Mouse (Mus musculus) lung, adult 18-20 months (tissue): ENCODE measurements around the gene Ccr6.

Experiments used
- DNase-seq, 2 experiments: peaks; one replicate each; pipeline ENCODE4 v3.0.0; 2022; ENCODE audit warnings: mixed read lengths in 2 of 2

The Ccr6 gene

GRCm38 (mm10) chr17:8235743-8236142, at the start of gene Ccr6:
TSS of gene Ccr6 (plus strand) at chr17:8236043.
- no peak for DNase-seq

- no peak for DNase-seq
Measured at GRCm38 (mm10) chr17:8193678-8194077, 42.2 kb upstream of the Ccr6 start.

DNA sequence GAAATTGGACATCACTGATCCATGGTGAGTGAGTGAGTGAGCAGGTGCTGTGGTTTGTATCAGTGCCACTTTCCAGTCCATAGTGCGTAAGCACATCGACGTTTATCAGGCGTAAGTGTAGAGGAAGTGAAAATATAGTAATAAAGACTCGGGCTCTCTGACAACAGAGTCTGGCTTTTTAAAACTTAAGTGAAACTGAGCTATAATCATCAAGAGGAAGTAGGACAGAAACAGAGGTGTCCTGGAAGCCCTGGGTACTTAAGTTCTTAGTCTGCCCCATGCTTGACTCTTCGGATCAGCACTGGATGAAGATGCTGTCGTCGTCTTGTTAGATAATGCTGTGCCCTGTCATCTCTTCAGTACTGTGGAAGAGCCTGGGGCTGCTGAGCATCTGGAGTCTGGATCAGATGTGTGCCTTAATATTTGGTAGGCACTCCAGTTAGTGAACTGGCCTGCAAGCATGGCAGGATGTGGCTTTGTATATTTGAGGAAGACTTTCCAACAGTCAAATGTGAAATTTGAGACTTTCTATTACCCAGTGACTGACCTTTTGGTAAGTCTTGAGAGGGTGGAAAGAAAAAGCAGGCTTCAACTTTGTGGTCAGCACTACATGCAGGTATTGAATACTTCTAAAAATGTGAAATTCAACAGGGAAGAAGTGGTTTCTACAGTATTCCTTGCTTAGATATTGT, 40.0 kb upstream of the Ccr6 start:
- peak in 1 of 2 experiments; percentile 14 for DNase-seq

- no peak for DNase-seq
Measured at GRCm38 (mm10) chr17:8197652-8198051, 38.2 kb upstream of the Ccr6 start.

DNA sequence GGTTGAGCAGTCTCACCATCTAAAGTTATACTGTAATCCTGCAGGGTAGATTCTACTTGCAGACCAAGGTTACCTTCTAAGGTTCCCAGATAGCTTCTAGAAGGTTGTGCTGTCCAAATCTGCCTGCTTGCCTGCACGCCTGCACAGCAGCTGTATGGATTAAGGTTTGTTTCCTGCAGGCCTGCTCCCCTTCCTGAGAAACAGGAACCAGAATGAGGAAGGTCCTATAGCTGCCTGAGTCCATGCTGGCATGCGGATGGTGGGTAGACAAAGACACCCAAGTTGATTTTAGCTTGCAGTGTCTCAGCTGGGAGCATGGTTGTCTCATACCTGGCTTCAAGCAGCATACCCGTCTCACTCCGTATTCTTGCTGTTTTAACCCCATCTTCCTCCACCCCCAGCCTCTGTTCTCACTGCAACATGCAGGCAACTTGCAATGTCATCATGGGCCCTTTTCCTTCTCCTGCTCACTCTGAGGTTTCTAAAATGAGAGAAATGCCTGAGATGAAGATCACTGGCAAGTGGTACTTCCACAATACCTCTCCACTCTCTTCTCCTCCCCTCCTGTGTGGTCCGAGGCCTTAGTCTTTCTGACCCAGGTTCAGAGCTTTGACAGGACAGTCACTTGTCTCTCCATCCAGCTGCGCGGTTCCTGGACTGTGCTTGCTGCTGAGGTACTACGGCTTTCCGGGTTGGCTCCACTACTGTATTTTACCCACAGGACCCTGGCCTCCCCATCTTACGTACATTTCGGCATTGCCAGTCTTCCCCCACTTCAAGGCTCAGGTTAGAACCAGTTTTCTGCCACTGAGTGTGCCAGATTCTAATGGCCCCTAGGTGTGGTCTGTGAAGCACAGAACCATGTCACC, 36.5 kb upstream of the Ccr6 start:
- DNase-seq = no peak

GRCm38 (mm10) chr17:8199936-8200330, 35.9 kb upstream of the Ccr6 start:
- no peak for DNase-seq

GRCm38 (mm10) chr17:8203487-8203886, 32.4 kb upstream of the Ccr6 start:
- DNase-seq = no peak

DNA sequence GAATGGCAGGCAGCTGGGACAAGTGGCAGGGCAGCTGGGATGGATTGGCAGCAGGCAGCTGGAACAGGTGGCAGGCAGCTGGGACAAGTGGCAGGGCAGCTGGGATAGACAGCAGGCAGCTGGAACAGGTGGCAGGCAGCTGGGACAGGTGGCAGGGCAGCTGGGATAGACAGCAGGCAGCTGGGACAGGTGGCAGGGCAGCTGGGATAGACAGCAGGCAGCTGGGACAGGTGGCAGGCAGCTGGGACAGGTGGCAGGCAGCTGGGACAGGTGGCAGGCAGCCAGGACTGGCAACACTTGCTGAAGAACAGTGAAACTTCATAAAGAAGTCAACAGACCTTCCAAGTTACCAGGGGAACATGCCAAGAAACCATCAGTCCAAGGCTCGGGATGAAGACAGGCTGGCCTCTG, 30.6 kb upstream of the Ccr6 start:
- peak in 1 of 2 experiments; percentile 30 for DNase-seq

GRCm38 (mm10) chr17:8206691-8207090, 29.2 kb upstream of the Ccr6 start:
- DNase-seq = no peak

DNA sequence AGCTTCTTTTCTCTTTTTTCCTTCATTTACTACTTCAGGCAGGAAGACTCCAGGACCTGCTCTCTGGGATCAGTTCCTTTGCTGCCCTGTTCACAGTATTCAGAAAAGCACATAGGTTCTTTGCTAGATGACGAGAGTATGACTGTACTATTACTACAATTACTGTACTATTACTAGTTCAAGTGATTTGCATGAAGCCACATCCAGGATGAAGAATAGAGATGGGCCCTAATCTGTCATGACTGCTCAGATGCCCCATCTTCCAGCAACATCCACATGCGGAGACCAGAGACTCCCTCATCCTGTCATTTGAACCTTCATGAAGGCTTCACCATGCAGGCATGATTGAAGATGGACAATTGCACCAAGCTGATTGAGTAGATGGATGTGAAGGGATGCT, 26.1 kb upstream of the Ccr6 start:
- DNase-seq = no peak

GRCm38 (mm10) chr17:8210170-8210569, 25.7 kb upstream of the Ccr6 start:
- DNase-seq = no peak

DNA sequence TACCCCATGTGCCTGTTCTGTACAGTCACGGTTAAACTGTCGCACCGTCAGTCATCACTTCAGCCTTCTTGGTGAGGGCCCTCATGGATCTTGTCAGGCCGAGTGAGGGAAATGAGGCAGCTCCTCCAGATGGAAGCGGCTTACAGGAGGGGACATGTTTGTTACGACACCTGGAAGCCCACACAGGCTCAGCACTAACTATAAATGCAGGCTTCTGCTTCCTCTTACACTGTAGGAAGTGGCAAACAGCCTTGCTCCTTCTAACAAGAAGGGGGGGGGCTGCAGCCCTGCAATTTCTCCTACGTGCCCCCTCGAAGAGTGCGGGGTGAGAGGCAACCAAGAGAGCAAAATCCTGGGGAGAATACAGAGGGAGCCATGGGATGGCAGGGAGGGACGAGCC, 25.2 kb upstream of the Ccr6 start:
- DNase-seq = no peak

DNA sequence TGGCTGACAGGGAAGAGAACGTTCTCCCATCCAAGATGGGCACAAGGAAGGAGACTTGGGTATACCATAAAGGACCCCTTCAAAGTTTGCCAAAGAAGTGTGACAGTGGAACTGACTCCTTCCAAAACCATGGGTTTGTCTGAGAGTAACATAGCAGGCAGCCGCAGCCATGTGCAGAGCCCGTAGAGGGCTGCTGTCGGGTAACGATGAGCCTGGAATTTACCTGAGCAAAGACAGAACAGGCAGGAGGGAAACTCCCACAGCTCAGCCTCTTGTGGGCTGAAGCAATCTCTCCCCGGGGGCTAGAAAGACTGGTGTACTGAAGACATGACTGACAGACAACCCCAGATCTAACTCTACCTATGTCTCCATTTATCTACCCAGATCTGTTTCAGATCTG, 24.4 kb upstream of the Ccr6 start:
- no peak for DNase-seq

DNA sequence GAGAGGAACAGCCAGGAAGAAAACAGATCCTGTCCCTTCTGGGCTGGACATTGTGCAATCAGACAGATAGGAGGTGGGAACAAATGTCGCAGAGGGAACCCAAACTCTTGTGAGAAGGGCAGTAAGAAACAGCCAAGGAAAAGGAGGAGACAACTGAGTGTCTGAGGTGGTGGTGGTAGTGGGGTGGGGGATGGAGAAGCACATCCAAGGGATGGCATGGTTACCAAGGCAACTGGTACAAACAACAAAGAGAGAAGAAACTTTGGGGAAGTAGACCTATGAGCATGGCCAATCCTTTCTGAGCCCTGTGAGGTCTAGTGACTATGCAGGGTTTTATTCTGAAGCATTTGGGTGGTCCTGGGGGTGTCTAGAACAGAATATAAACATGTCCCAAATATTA, 21.5 kb upstream of the Ccr6 start:
- DNase-seq = no peak

DNA sequence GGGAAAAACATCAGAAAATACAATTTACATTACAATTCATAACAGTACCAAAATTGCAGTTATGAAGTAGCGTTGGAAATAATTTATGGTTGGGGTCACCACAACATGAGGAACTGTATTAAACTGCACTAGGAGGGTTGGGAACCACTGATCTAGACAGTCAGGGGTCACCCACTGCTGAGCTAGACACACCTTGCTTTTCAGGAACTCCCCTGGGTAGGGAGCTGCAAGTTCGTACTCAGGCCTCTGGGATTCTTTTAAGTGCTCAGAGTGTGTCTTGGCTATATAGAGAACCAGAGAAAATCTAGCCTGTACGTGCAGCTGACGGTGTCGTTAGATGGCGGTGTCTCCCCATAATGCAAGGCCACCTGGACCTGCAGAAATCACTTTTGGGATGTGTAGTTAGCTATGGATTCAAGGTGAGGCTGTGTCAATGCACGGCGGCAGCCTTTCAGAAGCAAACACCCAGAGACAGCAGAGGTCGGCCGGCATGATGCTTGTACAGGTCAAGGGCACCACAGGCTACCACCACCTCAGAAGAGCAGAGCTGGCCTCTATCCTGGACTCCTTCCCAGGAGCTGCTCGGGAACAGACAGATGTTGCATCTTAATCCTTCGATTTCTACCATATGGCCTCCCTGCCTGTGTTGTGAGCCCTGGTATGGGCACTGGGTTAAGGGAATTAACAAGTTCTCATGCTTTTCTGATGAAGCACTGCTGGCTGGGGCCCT, 20.7 kb upstream of the Ccr6 start:
- no peak for DNase-seq

DNA sequence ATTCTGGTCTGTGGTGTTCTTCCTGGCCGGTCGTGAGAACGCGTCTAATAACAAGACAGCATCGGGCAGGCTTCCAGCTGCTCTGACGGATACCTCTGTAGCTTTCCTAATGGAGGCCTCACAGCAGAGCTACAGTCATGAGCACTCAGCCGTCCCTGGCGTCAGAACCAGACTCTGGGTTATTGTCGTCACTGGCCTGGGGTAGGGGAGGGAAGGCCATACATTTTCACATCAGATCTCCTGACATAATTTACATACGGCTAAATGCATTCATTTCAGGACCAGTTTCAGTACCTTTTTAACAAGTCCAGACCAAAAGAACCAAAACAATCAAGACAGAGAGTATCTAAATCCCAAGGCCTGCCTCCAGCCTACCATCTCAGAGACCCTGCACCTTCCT, 12.6 kb upstream of the Ccr6 start:
- DNase-seq = no peak

DNA sequence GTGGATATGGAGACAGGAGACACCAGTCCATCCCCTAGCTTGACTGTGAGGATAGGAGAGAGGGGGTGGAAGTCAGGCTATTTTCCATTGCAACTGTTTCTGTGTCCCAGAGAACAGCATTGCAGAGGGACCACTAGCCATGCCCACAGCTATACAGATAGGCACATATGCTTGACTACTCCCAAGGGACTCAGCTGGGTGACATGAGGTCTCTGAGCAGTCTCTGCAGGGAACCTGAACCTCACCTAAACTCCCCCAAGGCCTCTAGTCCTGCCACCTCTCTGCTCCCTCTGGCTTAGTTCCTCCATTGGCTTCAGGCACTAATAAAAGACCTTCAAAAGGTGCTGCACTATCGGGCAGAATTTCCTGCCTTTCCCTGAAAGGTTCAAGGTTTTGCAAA, 11.8 kb upstream of the Ccr6 start:
- no peak for DNase-seq

GRCm38 (mm10) chr17:8225166-8225565, 10.7 kb upstream of the Ccr6 start:
- DNase-seq = no peak

DNA sequence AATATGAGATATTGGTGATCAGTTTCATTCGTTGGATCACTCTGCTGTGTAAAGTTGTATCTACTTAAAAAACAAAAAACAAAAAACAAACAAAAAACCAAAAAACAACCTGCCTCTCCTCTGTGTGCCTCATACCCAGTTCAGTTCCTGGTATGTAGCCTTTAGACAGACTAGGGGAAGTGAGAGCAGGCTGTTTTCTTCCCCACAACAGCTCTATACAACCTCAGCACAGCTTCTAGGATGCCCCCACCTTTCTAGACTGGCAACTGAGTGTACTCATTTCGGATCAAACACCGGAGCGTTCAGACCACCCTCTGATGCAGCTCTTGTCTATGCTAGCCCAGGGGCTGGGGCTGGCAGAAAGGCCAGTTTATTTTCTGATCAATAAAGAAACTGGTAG, 10.1 kb upstream of the Ccr6 start:
- DNase-seq = no peak

GRCm38 (mm10) chr17:8228622-8229021, 7.2 kb upstream of the Ccr6 start:
- DNase-seq = no peak

- DNase-seq = no peak
Measured at GRCm38 (mm10) chr17:8229607-8230006, 6.2 kb upstream of the Ccr6 start.

GRCm38 (mm10) chr17:8232089-8232488, 3.8 kb upstream of the Ccr6 start:
- peak; percentile 54 to 57 for DNase-seq

DNA sequence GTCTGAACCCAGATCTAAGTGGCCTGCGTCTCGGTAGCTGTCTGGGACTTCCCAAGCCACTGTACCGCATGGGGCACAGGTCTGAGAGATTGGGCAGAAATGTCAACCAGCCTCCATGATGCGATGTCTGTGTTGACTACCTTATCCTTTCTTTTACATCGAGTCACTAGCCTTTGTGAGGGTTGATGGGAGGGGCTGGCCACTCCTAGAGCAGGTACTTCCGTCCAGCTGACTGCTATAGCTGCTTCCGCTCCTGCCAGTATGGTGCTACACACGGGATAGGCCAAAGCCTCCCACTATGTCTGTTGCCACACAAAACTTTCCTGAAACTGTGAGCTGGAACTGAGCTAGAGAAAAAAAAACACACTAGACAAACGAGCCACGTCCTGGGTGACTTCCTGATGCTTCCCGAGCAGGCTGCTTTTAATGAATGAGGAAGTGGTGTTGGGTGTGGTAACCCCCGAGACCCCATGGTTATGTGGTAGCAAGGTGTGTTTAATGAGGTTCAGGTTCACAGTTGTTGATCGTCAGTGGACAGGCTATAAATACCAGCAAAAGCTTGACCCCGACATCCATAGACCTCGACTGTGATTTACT, 2.1 kb upstream of the Ccr6 start:
- DNase-seq = peak in 1 of 2 experiments; percentile 13
